Mouse (Mus musculus) olfactory bulb, adult 2 months (tissue): ENCODE measurements around the gene Vmn1r18.
"Not testable (repeated sequence)": the region's sequence is repeated elsewhere in the genome, so short reads cannot be mapped to it uniquely, and the experiment has no call there.

Source experiments
- CTCF ChIP-seq: fragments of 200-500 bp; IDR thresholded peaks from 2 replicates; pipeline ENCODE4 v1.5.1; 2012; ENCODE audit warnings: low read depth, mild to moderate bottlenecking, low read length, moderate library complexity; ENCODE audit not compliant: insufficient read depth
- POLR2A ChIP-seq: fragments of 200-500 bp; IDR thresholded peaks from 2 replicates; pipeline ENCODE4 v1.6.1; 2012; ENCODE audit warnings: mild to moderate bottlenecking, low read depth, low read length, moderate library complexity; ENCODE audit not compliant: insufficient read depth

DNA sequence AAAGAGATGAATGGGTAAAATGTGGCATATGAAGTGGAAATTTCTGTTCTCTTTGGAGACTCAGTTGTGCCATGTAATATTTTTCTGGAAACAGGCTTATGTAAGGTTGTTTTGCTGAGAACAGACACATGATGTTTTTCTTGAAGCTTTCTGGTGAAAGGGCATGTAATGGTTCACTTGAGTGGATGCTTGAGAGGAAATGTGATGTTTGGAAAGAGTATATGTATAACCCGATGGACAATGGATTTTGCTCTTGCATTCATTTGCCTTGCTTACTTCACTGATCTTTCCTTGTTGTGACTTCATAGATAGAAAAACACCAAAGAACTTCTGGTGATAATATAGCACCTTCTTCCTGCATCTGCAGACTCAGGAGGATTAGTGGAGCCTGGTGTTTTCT is 29.7 kb downstream of the Vmn1r18 start:
- not testable (repeated sequence) for TF ChIP-seq CTCF, POLR2A
